Mouse (Mus musculus) limb, embryonic 15.5 days (tissue): ENCODE data around the gene Dvl2. TPM values are rescaled to one million over a fixed set of nuclear protein-coding genes. Genes with fewer than 3 reads are reported as not detected.

ENCODE experiments used
- ATAC-seq: fragments of 200-750 bp; cut with Nextera tagmentation; 2 replicates; pipeline ENCODE4 v1.8.0; 2017; ENCODE audit warnings: low read depth, moderate TSS enrichment; ENCODE audit not compliant: insufficient number of reproducible peaks, low FRiP score, low TSS enrichment
- H3K27ac ChIP-seq: fragments of 300-500 bp; sonication (generic); 2 replicates; pipeline ENCODE4 v1.5.1; 2015; ENCODE audit warnings: moderate library complexity, mild to moderate bottlenecking, inconsistent platforms
- H3K27me3 ChIP-seq: fragments of 300-500 bp; sonication (generic); 2 replicates; pipeline ENCODE4 v1.6.1; 2015; ENCODE audit warnings: inconsistent platforms
- H3K36me3 ChIP-seq: fragments of 300-500 bp; sonication (generic); 2 replicates; pipeline ENCODE4 v1.6.1; 2015; ENCODE audit warnings: inconsistent platforms
- H3K4me1 ChIP-seq: fragments of 300-500 bp; sonication (generic); 2 replicates; pipeline ENCODE4 v1.6.1; 2015; ENCODE audit warnings: inconsistent platforms
- H3K4me2 ChIP-seq: fragments of 300-500 bp; sonication (generic); 2 replicates; pipeline ENCODE4 v1.6.1; 2015; ENCODE audit warnings: mild to moderate bottlenecking, inconsistent platforms
- H3K4me3 ChIP-seq: fragments of 300-500 bp; sonication (generic); 2 replicates; pipeline ENCODE4 v1.5.1; 2015; ENCODE audit warnings: mild to moderate bottlenecking, inconsistent platforms
- H3K9ac ChIP-seq: fragments of 300-500 bp; sonication (generic); 2 replicates; pipeline ENCODE4 v1.6.1; 2015; ENCODE audit warnings: inconsistent platforms
- H3K9me3 ChIP-seq: fragments of 300-500 bp; sonication (generic); 2 replicates; pipeline ENCODE4 v1.6.1; 2016; ENCODE audit warnings: inconsistent platforms
- WGBS: fragments of 180-500 bp; shearing (Covaris S2); methylation state at CpG from one replicate; pipeline ENCODE4 v1.1.7; 2015; 5-methylcytosine and 5-hydroxymethylcytosine counted together
- polyA plus RNA-seq: library from polyadenylated mRNA; unstranded; fragments of >200 nt; fragmentation: Nextera tagmentation; extraction: Ambion mirVana; gene quantifications from 2 replicates; pipeline ENCODE4 v1.2.1, GENCODE M21; 2015

Gene Dvl2
- polyA plus RNA-seq, 1 experiment from 2014 or later, result 43.1 TPM

GRCm38 (mm10) chr11:69966860-69967517, 33.4 kb upstream of the Dvl2 start:
- H3K27ac ChIP-seq, result no peak overlapping the region

GRCm38 (mm10) chr11:69968793-69969192, 31.6 kb upstream of the Dvl2 start:
- Histone ChIP-seq H3K27me3 (peaks cover 38% of the 10 kb centered on the region), H3K9me3 (no peaks in the 10 kb centered on the region), H3K27ac (no peak overlapping the region), H3K4me2 (no peak overlapping the region), H3K4me3 (no peak overlapping the region), H3K4me1 (peaks cover 24% of the 10 kb centered on the region), H3K36me3 (peaks cover 54% of the 10 kb centered on the region), H3K9ac (no peak overlapping the region)
- WGBS, result 80% methylated on average over 4 of the region's 4 CpGs
- no peak for ATAC-seq

More at GRCm38 (mm10) chr11:69966860-69967517, 33.4 kb upstream of the Dvl2 start:
- no peak for ATAC-seq
- Histone ChIP-seq H3K4me2 (peak overlapping the region; percentile 72), H3K36me3 (peaks cover 37% of the 10 kb centered on the region), H3K27me3 (peaks cover 56% of the 10 kb centered on the region), H3K9me3 (no peaks in the 10 kb centered on the region), H3K4me1 (peaks cover 24% of the 10 kb centered on the region), H3K9ac (peak overlapping the region; percentile 45; the same call in 1 of the 2 replicates), H3K4me3 (peak overlapping the region; percentile 39)
- WGBS, result 41% methylated on average over 17 of the region's 17 CpGs

GRCm38 (mm10) chr11:69970222-69970621, 30.2 kb upstream of the Dvl2 start:
- peaks cover 20% of the 10 kb centered on the region for H3K4me1 ChIP-seq
- no peak for ATAC-seq
- H3K9me3 ChIP-seq, result no peaks in the 10 kb centered on the region
- peaks cover 24% of the 10 kb centered on the region for H3K27me3 ChIP-seq
- no peak overlapping the region for H3K9ac ChIP-seq
- H3K4me3 ChIP-seq, result no peak overlapping the region
- no peak overlapping the region for H3K27ac ChIP-seq
- peaks cover 68% of the 10 kb centered on the region for H3K36me3 ChIP-seq
- WGBS, result 81% methylated on average over 6 of the region's 6 CpGs
- no peak overlapping the region for H3K4me2 ChIP-seq

- no peaks in the 10 kb centered on the region for H3K9me3 ChIP-seq
- no peak for ATAC-seq
- no peak overlapping the region for H3K4me3 ChIP-seq
- no peak overlapping the region for H3K27ac ChIP-seq
- peaks cover 19% of the 10 kb centered on the region for H3K27me3 ChIP-seq
- peaks cover 14% of the 10 kb centered on the region for H3K4me1 ChIP-seq
- 78% methylated on average over 3 of the region's 3 CpGs for WGBS
- H3K9ac ChIP-seq, result no peak overlapping the region
- H3K4me2 ChIP-seq, result no peak overlapping the region
- peaks cover 72% of the 10 kb centered on the region for H3K36me3 ChIP-seq
These were observed 29.6 kb upstream of the Dvl2 start for GRCm38 (mm10) chr11:69970775-69971174.

GRCm38 (mm10) chr11:69974907-69975306, 25.5 kb upstream of the Dvl2 start:
- H3K4me2 ChIP-seq, result no peak overlapping the region
- no peak overlapping the region for H3K4me3 ChIP-seq
- H3K27ac ChIP-seq, result no peak overlapping the region
- peaks cover 6% of the 10 kb centered on the region for H3K4me1 ChIP-seq
- ATAC-seq, result no peak
- 98% methylated on average over 2 of the region's 2 CpGs for WGBS
- H3K9me3 ChIP-seq, result no peaks in the 10 kb centered on the region
- peaks cover 81% of the 10 kb centered on the region for H3K36me3 ChIP-seq
- no peak overlapping the region for H3K9ac ChIP-seq
- no peaks in the 10 kb centered on the region for H3K27me3 ChIP-seq

GRCm38 (mm10) chr11:69976271-69976670, 24.1 kb upstream of the Dvl2 start:
- Histone ChIP-seq H3K4me3 (no peak overlapping the region), H3K4me2 (no peak overlapping the region), H3K27me3 (no peaks in the 10 kb centered on the region), H3K9me3 (no peaks in the 10 kb centered on the region), H3K27ac (no peak overlapping the region), H3K4me1 (peaks cover 6% of the 10 kb centered on the region), H3K36me3 (peaks cover 71% of the 10 kb centered on the region), H3K9ac (no peak overlapping the region)
- no peak for ATAC-seq
- WGBS, result 90% methylated on average over 4 of the region's 4 CpGs

GRCm38 (mm10) chr11:69979827-69980195, 20.6 kb upstream of the Dvl2 start:
- Histone ChIP-seq H3K4me2 (peak overlapping the region; percentile 82), H3K4me1 (peaks cover 23% of the 10 kb centered on the region), H3K27ac (peak overlapping the region; percentile 99), H3K9ac (peak overlapping the region; percentile 58), H3K4me3 (peak overlapping the region; percentile 90), H3K9me3 (no peaks in the 10 kb centered on the region), H3K36me3 (peaks cover 52% of the 10 kb centered on the region), H3K27me3 (no peaks in the 10 kb centered on the region)
- ATAC-seq, result no peak
- 3% methylated on average over 16 of the region's 16 CpGs for WGBS

- Histone ChIP-seq H3K4me1 (peaks cover 23% of the 10 kb centered on the region), H3K9me3 (no peaks in the 10 kb centered on the region), H3K9ac (peak overlapping the region; percentile 93), H3K4me2 (peak overlapping the region; percentile 82), H3K27ac (peak overlapping the region; percentile 99), H3K4me3 (peak overlapping the region; percentile 90), H3K27me3 (no peaks in the 10 kb centered on the region), H3K36me3 (peaks cover 52% of the 10 kb centered on the region)
- ATAC-seq, result peak; percentile 96
- WGBS, result under 1% methylated on average over 36 of the region's 60 CpGs
These were observed 19.9 kb upstream of the Dvl2 start for GRCm38 (mm10) chr11:69980196-69981140.

- under 1% methylated on average over 40 of the region's 43 CpGs for WGBS
These were observed 19.1 kb upstream of the Dvl2 start, which contains the start of gene Ctdnep1 for GRCm38 (mm10) chr11:69981141-69981762. TSS of gene Ctdnep1 (plus strand) at chr11:69981156.

GRCm38 (mm10) chr11:69982225-69982624, 18.2 kb upstream of the Dvl2 start, which contains the start of gene Elp5:
TSS of gene Elp5 (minus strand) at chr11:69982517.
- 58% methylated on average over 8 of the region's 8 CpGs for WGBS
- Histone ChIP-seq H3K4me2 (peak within 1 kb of the TSS; percentile 73), H3K4me1 (peaks cover 23% of the 10 kb centered on the region), H3K9me3 (no peaks in the 10 kb centered on the region), H3K36me3 (peaks cover 49% of the 10 kb centered on the region), H3K27ac (peak within 1 kb of the TSS; percentile 99), H3K9ac (peak within 1 kb of the TSS; percentile 93), H3K4me3 (peak within 1 kb of the TSS; percentile 90), H3K27me3 (no peaks in the 10 kb centered on the region)
- no peak for ATAC-seq

More at GRCm38 (mm10) chr11:69981141-69981762, 19.1 kb upstream of the Dvl2 start, which contains the start of gene Ctdnep1:
- peak within 1 kb of the TSS; percentile 93 for H3K9ac ChIP-seq
- ATAC-seq, result no peak
- peak within 1 kb of the TSS; percentile 82 for H3K4me2 ChIP-seq
- peak within 1 kb of the TSS; percentile 99 for H3K27ac ChIP-seq
- H3K27me3 ChIP-seq, result no peaks in the 10 kb centered on the region
- H3K4me3 ChIP-seq, result peak within 1 kb of the TSS; percentile 90
- no peaks in the 10 kb centered on the region for H3K9me3 ChIP-seq
- H3K4me1 ChIP-seq, result peaks cover 23% of the 10 kb centered on the region
- H3K36me3 ChIP-seq, result peaks cover 49% of the 10 kb centered on the region

- WGBS, result 32% methylated on average over 5 of the region's 5 CpGs
- Histone ChIP-seq H3K36me3 (peaks cover 51% of the 10 kb centered on the region), H3K4me3 (peak overlapping the region; percentile 90), H3K9me3 (no peaks in the 10 kb centered on the region), H3K4me2 (peak overlapping the region; percentile 73), H3K9ac (peak overlapping the region; percentile 93), H3K27me3 (no peaks in the 10 kb centered on the region), H3K4me1 (peaks cover 23% of the 10 kb centered on the region), H3K27ac (no peak overlapping the region)
- ATAC-seq, result no peak
These were observed 17.5 kb upstream of the Dvl2 start for GRCm38 (mm10) chr11:69982877-69983276.
